Mouse (Mus musculus): Measurements from ENCODE around the gene Nat8f2. TPM values are rescaled to one million over a fixed set of nuclear protein-coding genes. Genes with fewer than 3 reads are reported as not detected.
"Not testable (repeated sequence)": the region's sequence is repeated elsewhere in the genome, so short reads cannot be mapped to it uniquely, and the experiment has no call there.

The Nat8f2 gene
- polyA plus RNA-seq (2015; fragmentation: Nextera tagmentation; extraction: Ambion mirVana), result 0.07 TPM in 1 of 2 replicates, not detected in the other

DNA sequence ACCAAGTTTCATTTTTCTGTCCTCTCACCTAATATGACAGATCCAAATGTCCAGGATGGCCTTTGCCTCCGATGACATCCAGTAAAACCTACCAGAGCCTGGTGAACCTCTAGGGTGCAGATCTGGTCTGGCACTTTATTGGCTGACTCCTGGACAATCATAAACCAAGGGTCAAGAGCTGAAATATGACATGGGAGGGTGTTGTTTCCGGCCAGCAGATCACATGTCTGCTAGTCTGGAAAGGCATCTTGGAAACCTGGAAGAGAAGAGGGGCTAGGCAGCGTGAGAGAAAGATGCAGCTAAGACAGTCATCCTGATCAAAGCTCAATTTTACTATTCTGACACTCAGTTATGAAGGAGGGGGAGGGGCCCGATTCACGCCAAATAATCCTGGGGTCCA is at the start of gene Nat8f2:
TSS of gene Nat8f2 (minus strand) at position 153 of the 400 bp plus-strand sequence.
- 79% methylated on average over 5 of the region's 5 CpGs for WGBS
- H3K4me1 ChIP-seq; H3K4me3 ChIP-seq (replicated peaks); H3K27ac ChIP-seq (replicated peaks); H3K27me3 ChIP-seq; ATAC-seq (ENCODE audit: insufficient number of reproducible peaks, low FRiP score, low TSS enrichment, low read depth); H3K36me3 ChIP-seq; H3K9ac ChIP-seq; H3K9me3 ChIP-seq (replicated peaks); H3K4me2 ChIP-seq (replicated peaks): not testable (repeated sequence)

DNA sequence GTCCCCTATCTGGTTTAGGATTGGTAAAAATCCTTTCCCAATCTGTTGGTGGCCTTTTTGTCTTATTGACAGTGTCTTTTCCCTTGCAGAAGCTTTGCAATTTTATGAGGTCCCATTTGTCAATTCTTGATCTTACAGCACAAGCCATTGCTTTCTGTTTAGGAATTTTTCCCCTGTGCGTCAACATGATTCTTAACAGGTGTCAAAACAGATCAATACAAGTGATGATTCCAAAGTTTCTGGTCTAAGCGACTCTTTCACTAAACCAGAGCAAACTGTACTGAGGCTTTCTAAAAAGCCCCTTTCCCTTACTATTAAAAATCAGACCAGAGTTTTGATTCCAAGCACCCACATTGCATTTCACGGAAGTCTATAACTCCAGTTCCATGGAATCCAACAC is 49.4 kb upstream of the Nat8f2 start:
- H3K27me3 ChIP-seq; H3K9me3 ChIP-seq (replicated peaks); H3K4me1 ChIP-seq; H3K9ac ChIP-seq; H3K4me3 ChIP-seq (replicated peaks); ATAC-seq (ENCODE audit: insufficient number of reproducible peaks, low FRiP score, low TSS enrichment, low read depth); H3K27ac ChIP-seq (replicated peaks); H3K4me2 ChIP-seq (replicated peaks): not testable (repeated sequence)
- peaks cover 24% of the 10 kb centered on the region; the same call in 1 of the 2 replicates for H3K36me3 ChIP-seq
- WGBS, result 90% methylated on average over 3 of the region's 3 CpGs

GRCm38 (mm10) chr6:85916596-85916995 is 47.6 kb upstream of the Nat8f2 start:
- Histone ChIP-seq H3K4me3 (replicated peaks) (peak overlapping the region; percentile 57), H3K9me3 (replicated peaks) (no peaks in the 10 kb centered on the region), H3K36me3 (peaks cover 12% of the 10 kb centered on the region; the same call in 1 of the 2 replicates), H3K4me1 (peaks cover 5% of the 10 kb centered on the region), H3K27me3 (no peaks in the 10 kb centered on the region), H3K27ac (replicated peaks) (no peak overlapping the region; the same call in 1 of the 2 replicates), H3K4me2 (replicated peaks) (peak overlapping the region; percentile 67), H3K9ac (peak overlapping the region; percentile 59; the same call in 1 of the 2 replicates)
- ATAC-seq (ENCODE audit: insufficient number of reproducible peaks, low FRiP score, low TSS enrichment, low read depth), result no peak
- 79% methylated on average over 6 of the region's 6 CpGs for WGBS

- peak; percentile 95 for ATAC-seq (ENCODE audit: insufficient number of reproducible peaks, low FRiP score, low TSS enrichment, low read depth)
- H3K27me3 ChIP-seq, result not testable (repeated sequence)
- under 1% methylated on average over 61 of the region's 61 CpGs for whole genome bisulfite sequencing
Measured at GRCm38 (mm10) chr6:85915539-85916513, 46.9 kb upstream of the Nat8f2 start, which contains the start of gene Nat8f1. Gene Nat8f1, minus strand, starts transcription at chr6:85915687.

GRCm38 (mm10) chr6:85915141-85915538 is 46.2 kb upstream of the Nat8f2 start:
- WGBS, result 2% methylated on average over 11 of the region's 11 CpGs
- peak overlapping the region; percentile 67 for H3K4me2 ChIP-seq (replicated peaks)
- peaks cover 5% of the 10 kb centered on the region for H3K4me1 ChIP-seq
- no peaks in the 10 kb centered on the region for H3K36me3 ChIP-seq
- ATAC-seq (ENCODE audit: insufficient number of reproducible peaks, low FRiP score, low TSS enrichment, low read depth), result no peak
- peak overlapping the region; percentile 59 for H3K9ac ChIP-seq
- H3K27me3 ChIP-seq, result no peaks in the 10 kb centered on the region
- peak overlapping the region; percentile 92 for H3K27ac ChIP-seq (replicated peaks)
- peak overlapping the region; percentile 57 for H3K4me3 ChIP-seq (replicated peaks)
- no peaks in the 10 kb centered on the region for H3K9me3 ChIP-seq (replicated peaks)

More at GRCm38 (mm10) chr6:85915539-85916513, 46.9 kb upstream of the Nat8f2 start, which contains the start of gene Nat8f1:
- Histone ChIP-seq H3K27ac (replicated peaks) (peak within 1 kb of the TSS; percentile 92), H3K4me2 (replicated peaks) (peak within 1 kb of the TSS; percentile 67), H3K9ac (peak within 1 kb of the TSS; percentile 59), H3K4me3 (replicated peaks) (peak within 1 kb of the TSS; percentile 57)
- H3K4me1 ChIP-seq; H3K36me3 ChIP-seq; H3K9me3 ChIP-seq (replicated peaks): not testable (repeated sequence)

DNA sequence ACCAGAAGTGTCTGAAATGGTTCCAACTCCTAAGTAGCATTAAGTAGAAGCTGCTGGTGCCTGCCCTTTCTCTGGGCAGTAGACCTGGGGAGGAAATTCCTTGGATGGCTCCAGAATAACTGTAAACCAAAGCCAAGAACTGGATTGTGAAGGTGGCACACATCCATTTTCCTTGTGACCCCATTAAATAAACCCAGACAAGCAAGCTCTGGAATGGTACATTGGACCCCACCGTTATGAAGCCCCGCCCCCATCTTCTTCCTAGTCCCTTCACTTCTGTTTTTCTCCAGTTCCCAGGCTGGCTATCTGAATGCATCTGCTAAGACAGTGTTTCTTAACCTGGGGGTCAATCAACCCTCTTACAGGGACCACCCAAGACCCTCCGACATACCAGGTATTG is 42.6 kb upstream of the Nat8f2 start, which contains the start of gene Tprkb:
TSS of gene Tprkb (plus strand) at position 279 of the 400 bp plus-strand sequence.
- Histone ChIP-seq H3K27ac (replicated peaks) (no peak within 1 kb of the TSS), H3K9me3 (replicated peaks) (no peaks in the 10 kb centered on the region), H3K27me3 (no peaks in the 10 kb centered on the region), H3K4me1 (peaks cover 5% of the 10 kb centered on the region), H3K4me2 (replicated peaks) (no peak within 1 kb of the TSS), H3K9ac (no peak within 1 kb of the TSS), H3K36me3 (no peaks in the 10 kb centered on the region), H3K4me3 (replicated peaks) (no peak within 1 kb of the TSS)
- WGBS, result 75% methylated on average over 3 of the region's 3 CpGs
- ATAC-seq (ENCODE audit: insufficient number of reproducible peaks, low FRiP score, low TSS enrichment, low read depth), result no peak

- WGBS, result 90% methylated on average over 1 of the region's 1 CpGs
- H3K4me2 ChIP-seq (replicated peaks), result no peak overlapping the region
- no peaks in the 10 kb centered on the region for H3K27me3 ChIP-seq
- no peak overlapping the region for H3K4me3 ChIP-seq (replicated peaks)
- H3K27ac ChIP-seq (replicated peaks), result no peak overlapping the region
- no peak for ATAC-seq (ENCODE audit: insufficient number of reproducible peaks, low FRiP score, low TSS enrichment, low read depth)
- H3K4me1 ChIP-seq, result no peaks in the 10 kb centered on the region; the same call in 1 of the 2 replicates
- H3K36me3 ChIP-seq, result no peaks in the 10 kb centered on the region
- H3K9me3 ChIP-seq (replicated peaks), result no peaks in the 10 kb centered on the region
- H3K9ac ChIP-seq, result no peak overlapping the region
Measured at GRCm38 (mm10) chr6:85909704-85910103, 40.7 kb upstream of the Nat8f2 start.

DNA sequence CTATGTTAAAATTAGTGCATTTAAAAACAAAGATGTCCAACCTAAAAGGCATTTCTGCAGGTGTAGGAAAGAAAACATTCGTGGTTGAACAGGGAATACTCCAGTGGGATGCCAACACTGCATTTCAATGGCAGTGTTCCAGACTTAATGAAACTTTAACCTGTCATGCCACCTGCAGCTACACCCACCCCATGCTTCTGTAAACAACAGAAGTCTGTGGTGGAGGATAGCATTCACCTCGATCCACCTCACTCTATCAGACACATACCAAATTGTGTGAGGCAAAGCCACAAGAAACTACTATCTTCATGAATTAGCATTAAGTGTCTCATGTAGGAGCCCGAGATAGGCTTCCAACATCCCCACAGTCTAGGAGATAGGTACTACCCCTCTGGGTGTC is 39.4 kb upstream of the Nat8f2 start:
- 65% methylated on average over 3 of the region's 3 CpGs for WGBS
- no peaks in the 10 kb centered on the region for H3K36me3 ChIP-seq
- no peak for ATAC-seq (ENCODE audit: insufficient number of reproducible peaks, low FRiP score, low TSS enrichment, low read depth)
- no peaks in the 10 kb centered on the region for H3K4me1 ChIP-seq
- H3K27ac ChIP-seq (replicated peaks), result no peak overlapping the region
- H3K9ac ChIP-seq, result no peak overlapping the region
- no peaks in the 10 kb centered on the region for H3K27me3 ChIP-seq
- no peaks in the 10 kb centered on the region for H3K9me3 ChIP-seq (replicated peaks)
- H3K4me3 ChIP-seq (replicated peaks), result no peak overlapping the region
- H3K4me2 ChIP-seq (replicated peaks), result no peak overlapping the region

- not testable (repeated sequence) for H3K36me3 ChIP-seq; H3K4me2 ChIP-seq (replicated peaks); H3K4me3 ChIP-seq (replicated peaks); H3K27me3 ChIP-seq; H3K27ac ChIP-seq (replicated peaks); H3K4me1 ChIP-seq; ATAC-seq (ENCODE audit: insufficient number of reproducible peaks, low FRiP score, low TSS enrichment, low read depth); H3K9me3 ChIP-seq (replicated peaks); H3K9ac ChIP-seq
- 67% methylated on average over 2 of the region's 2 CpGs for WGBS
Measured at GRCm38 (mm10) chr6:85906911-85907351, 38.0 kb upstream of the Nat8f2 start.

- peak within 1 kb of the TSS; percentile 36 for H3K4me2 ChIP-seq (replicated peaks)
- H3K4me1 ChIP-seq; H3K36me3 ChIP-seq; H3K27me3 ChIP-seq; H3K9me3 ChIP-seq (replicated peaks); H3K9ac ChIP-seq; ATAC-seq (ENCODE audit: insufficient number of reproducible peaks, low FRiP score, low TSS enrichment, low read depth); H3K27ac ChIP-seq (replicated peaks): not testable (repeated sequence)
- WGBS, result 17% methylated on average over 20 of the region's 20 CpGs
- H3K4me3 ChIP-seq (replicated peaks), result peak within 1 kb of the TSS; percentile 32
Measured at GRCm38 (mm10) chr6:85904642-85905061, 35.7 kb upstream of the Nat8f2 start, which contains the start of gene Nat8f4. Gene Nat8f4, minus strand, starts transcription at chr6:85904884.

DNA sequence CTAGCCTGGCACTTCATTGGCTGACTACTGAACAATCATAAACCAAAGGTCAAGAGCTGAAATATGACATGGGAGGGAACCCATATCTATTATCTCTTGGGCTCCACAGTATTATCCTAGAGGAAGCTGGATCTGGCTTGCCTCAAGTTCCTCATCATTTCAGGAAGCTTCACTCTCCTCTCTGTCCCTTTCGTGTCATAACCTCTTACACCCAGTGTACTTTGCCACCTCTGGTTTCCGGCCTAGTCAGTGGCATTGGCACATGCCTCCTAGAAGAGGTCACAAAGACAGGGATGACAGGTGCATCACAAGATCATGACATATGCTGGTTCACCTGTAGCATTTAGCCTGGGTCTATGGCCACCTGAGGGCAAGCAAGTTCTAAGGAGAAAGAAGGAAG is 33.3 kb upstream of the Nat8f2 start:
- no peak overlapping the region for H3K9ac ChIP-seq
- H3K4me1 ChIP-seq, result no peaks in the 10 kb centered on the region
- H3K27me3 ChIP-seq, result no peaks in the 10 kb centered on the region
- H3K4me2 ChIP-seq (replicated peaks), result no peak overlapping the region
- no peaks in the 10 kb centered on the region for H3K9me3 ChIP-seq (replicated peaks)
- no peak for ATAC-seq (ENCODE audit: insufficient number of reproducible peaks, low FRiP score, low TSS enrichment, low read depth)
- no peak overlapping the region for H3K4me3 ChIP-seq (replicated peaks)
- H3K27ac ChIP-seq (replicated peaks), result no peak overlapping the region
- 82% methylated on average over 2 of the region's 2 CpGs for WGBS
- H3K36me3 ChIP-seq, result no peaks in the 10 kb centered on the region

Measured in embryonic facial prominence, embryonic 15.5 days (tissue).